Mouse (Mus musculus): Measurements from ENCODE around the gene Ccl4. TPM values are rescaled to one million over a fixed set of nuclear protein-coding genes. Genes with fewer than 3 reads are reported as not detected.

Ccl4 gene
- polyA plus RNA-seq, 1 experiment from 2014 or later, result 1.5 TPM

- H3K9me3 ChIP-seq (replicated peaks), result no peaks in the 10 kb centered on the region
- no peak overlapping the region for H3K4me3 ChIP-seq (replicated peaks)
- 82% methylated on average over 1 of the region's 1 CpGs for WGBS
- H3K27me3 ChIP-seq (replicated peaks), result no peaks in the 10 kb centered on the region
- H3K27ac ChIP-seq (replicated peaks), result no peak overlapping the region
- no peaks in the 10 kb centered on the region for H3K4me1 ChIP-seq
- no peak overlapping the region for H3K9ac ChIP-seq (replicated peaks)
- no peak for ATAC-seq (ENCODE audit: low FRiP score)
- H3K36me3 ChIP-seq, result no peaks in the 10 kb centered on the region
- no peak overlapping the region for H3K4me2 ChIP-seq
These were observed 27.5 kb downstream of the Ccl4 start for GRCm38 (mm10) chr11:83689918-83690317.

GRCm38 (mm10) chr11:83692008-83692407, 29.6 kb downstream of the Ccl4 start:
- Histone ChIP-seq H3K4me1 (no peaks in the 10 kb centered on the region), H3K4me2 (no peak overlapping the region), H3K36me3 (no peaks in the 10 kb centered on the region), H3K9ac (replicated peaks) (no peak overlapping the region), H3K27ac (replicated peaks) (no peak overlapping the region), H3K9me3 (replicated peaks) (no peaks in the 10 kb centered on the region), H3K4me3 (replicated peaks) (no peak overlapping the region), H3K27me3 (replicated peaks) (no peaks in the 10 kb centered on the region)
- 75% methylated on average over 1 of the region's 1 CpGs for WGBS
- no peak for ATAC-seq (ENCODE audit: low FRiP score)

- Histone ChIP-seq H3K27me3 (replicated peaks) (no peaks in the 10 kb centered on the region), H3K36me3 (no peaks in the 10 kb centered on the region), H3K27ac (replicated peaks) (no peak within 1 kb of the TSS), H3K4me1 (no peaks in the 10 kb centered on the region), H3K4me2 (no peak within 1 kb of the TSS), H3K9ac (replicated peaks) (no peak within 1 kb of the TSS), H3K9me3 (replicated peaks) (no peaks in the 10 kb centered on the region), H3K4me3 (replicated peaks) (no peak within 1 kb of the TSS)
- 31% methylated on average over 1 of the region's 1 CpGs for WGBS
- ATAC-seq (ENCODE audit: low FRiP score), result no peak
These were observed 41.3 kb downstream of the Ccl4 start, which contains the start of gene Wfdc17 for GRCm38 (mm10) chr11:83703705-83704104. Gene Wfdc17 (plus strand): TSS chr11:83703991.

GRCm38 (mm10) chr11:83708715-83709114, 46.3 kb downstream of the Ccl4 start, which contains the start of gene Wfdc18:
Gene Wfdc18 (plus strand): TSS chr11:83709015.
- Histone ChIP-seq H3K4me3 (replicated peaks) (no peak within 1 kb of the TSS), H3K36me3 (no peaks in the 10 kb centered on the region), H3K9ac (replicated peaks) (no peak within 1 kb of the TSS), H3K27ac (replicated peaks) (no peak within 1 kb of the TSS), H3K27me3 (replicated peaks) (no peaks in the 10 kb centered on the region), H3K4me2 (no peak within 1 kb of the TSS), H3K9me3 (replicated peaks) (no peaks in the 10 kb centered on the region), H3K4me1 (no peaks in the 10 kb centered on the region)
- WGBS, result 78% methylated on average over 4 of the region's 4 CpGs
- ATAC-seq (ENCODE audit: low FRiP score), result no peak

- 92% methylated on average over 5 of the region's 5 CpGs for WGBS
- no peaks in the 10 kb centered on the region for H3K9me3 ChIP-seq (replicated peaks)
- H3K4me2 ChIP-seq, result no peak overlapping the region
- no peak overlapping the region for H3K9ac ChIP-seq (replicated peaks)
- H3K27me3 ChIP-seq (replicated peaks), result no peaks in the 10 kb centered on the region
- no peak for ATAC-seq (ENCODE audit: low FRiP score)
- H3K27ac ChIP-seq (replicated peaks), result no peak overlapping the region
- no peaks in the 10 kb centered on the region for H3K4me1 ChIP-seq
- no peaks in the 10 kb centered on the region for H3K36me3 ChIP-seq
- H3K4me3 ChIP-seq (replicated peaks), result no peak overlapping the region
These were observed 47.3 kb downstream of the Ccl4 start for GRCm38 (mm10) chr11:83709683-83710082.

- H3K9ac ChIP-seq (replicated peaks), result no peak overlapping the region
- H3K4me2 ChIP-seq, result no peak overlapping the region
- no peaks in the 10 kb centered on the region for H3K36me3 ChIP-seq
- H3K27ac ChIP-seq (replicated peaks), result no peak overlapping the region
- H3K4me1 ChIP-seq, result no peaks in the 10 kb centered on the region
- 96% methylated on average over 1 of the region's 1 CpGs for WGBS
- H3K9me3 ChIP-seq (replicated peaks), result no peaks in the 10 kb centered on the region
- no peak for ATAC-seq (ENCODE audit: low FRiP score)
- no peak overlapping the region for H3K4me3 ChIP-seq (replicated peaks)
- H3K27me3 ChIP-seq (replicated peaks), result no peaks in the 10 kb centered on the region
These were observed 50.3 kb downstream of the Ccl4 start for GRCm38 (mm10) chr11:83712671-83713070.

- H3K9me3 ChIP-seq (replicated peaks), result no peaks in the 10 kb centered on the region
- 86% methylated on average over 2 of the region's 2 CpGs for WGBS
- H3K9ac ChIP-seq (replicated peaks), result no peak overlapping the region
- H3K27ac ChIP-seq (replicated peaks), result no peak overlapping the region
- no peaks in the 10 kb centered on the region for H3K36me3 ChIP-seq
- no peaks in the 10 kb centered on the region for H3K4me1 ChIP-seq
- ATAC-seq (ENCODE audit: low FRiP score), result no peak
- H3K27me3 ChIP-seq (replicated peaks), result no peaks in the 10 kb centered on the region
- H3K4me2 ChIP-seq, result no peak overlapping the region
- no peak overlapping the region for H3K4me3 ChIP-seq (replicated peaks)
These were observed 51.5 kb downstream of the Ccl4 start for GRCm38 (mm10) chr11:83713925-83714324.

Other genes starting within 250 kb of the Ccl4 start
- 0.37 and 0.41 TPM in 2 replicates for gene Gas2l2, start 233.1 kb upstream of the Ccl4 start, polyA plus RNA-seq (2015; fragmentation: Nextera tagmentation; extraction: Ambion mirVana)
- gene 1700020L24Rik, start 224.9 kb upstream of the Ccl4 start, polyA plus RNA-seq (2015; fragmentation: Nextera tagmentation; extraction: Ambion mirVana), result 0.37 and 0.54 TPM in 2 replicates
- 3.9 and 4.6 TPM in 2 replicates for gene Mmp28, start 199.5 kb upstream of the Ccl4 start, polyA plus RNA-seq (2015; fragmentation: Nextera tagmentation; extraction: Ambion mirVana)
- 12.7 and 14.1 TPM in 2 replicates for gene Taf15, start 189.5 kb upstream of the Ccl4 start, polyA plus RNA-seq (2015; fragmentation: Nextera tagmentation; extraction: Ambion mirVana)
- not detected in 2 replicates for gene Heatr9, start 140.4 kb upstream of the Ccl4 start, polyA plus RNA-seq (2015; fragmentation: Nextera tagmentation; extraction: Ambion mirVana)
- 5.1 TPM in 1 of 2 replicates, not detected in the other for gene Ccl5, start 132.1 kb upstream of the Ccl4 start, polyA plus RNA-seq (2015; fragmentation: Nextera tagmentation; extraction: Ambion mirVana)
- 2.7 and 4.5 TPM in 2 replicates for gene Ccl9, start 83.9 kb upstream of the Ccl4 start, polyA plus RNA-seq (2015; fragmentation: Nextera tagmentation; extraction: Ambion mirVana)
- 2.8 and 4.4 TPM in 2 replicates for gene Ccl6, start 69.5 kb upstream of the Ccl4 start, polyA plus RNA-seq (2015; fragmentation: Nextera tagmentation; extraction: Ambion mirVana)
- gene Rpl9-ps1, start 17.0 kb upstream of the Ccl4 start, polyA plus RNA-seq (2015; fragmentation: Nextera tagmentation; extraction: Ambion mirVana), result not detected in 2 replicates
- gene Ccl3, start 13.2 kb upstream of the Ccl4 start, polyA plus RNA-seq (2015; fragmentation: Nextera tagmentation; extraction: Ambion mirVana), result 0.91 and 1.9 TPM in 2 replicates
- gene Wfdc17, start 41.4 kb downstream of the Ccl4 start, polyA plus RNA-seq (2015; fragmentation: Nextera tagmentation; extraction: Ambion mirVana), result 0.84 and 1.1 TPM in 2 replicates
- gene Wfdc18, start 46.4 kb downstream of the Ccl4 start, polyA plus RNA-seq (2015; fragmentation: Nextera tagmentation; extraction: Ambion mirVana), result 0.91 TPM in 1 of 2 replicates, not detected in the other
- gene Wfdc21, start 84.4 kb downstream of the Ccl4 start, polyA plus RNA-seq (2015; fragmentation: Nextera tagmentation; extraction: Ambion mirVana), result 0.41 and 2.0 TPM in 2 replicates
- 28.1 and 32.4 TPM in 2 replicates for gene Heatr6, start 91.1 kb downstream of the Ccl4 start, polyA plus RNA-seq (2015; fragmentation: Nextera tagmentation; extraction: Ambion mirVana)
- gene Hnf1b, start 187.5 kb downstream of the Ccl4 start, polyA plus RNA-seq (2015; fragmentation: Nextera tagmentation; extraction: Ambion mirVana), result 0.77 and 1.2 TPM in 2 replicates

All from neural tube, embryonic 15.5 days (tissue).